Mouse (Mus musculus): ENCODE data around the gene Cypt2.

DNA sequence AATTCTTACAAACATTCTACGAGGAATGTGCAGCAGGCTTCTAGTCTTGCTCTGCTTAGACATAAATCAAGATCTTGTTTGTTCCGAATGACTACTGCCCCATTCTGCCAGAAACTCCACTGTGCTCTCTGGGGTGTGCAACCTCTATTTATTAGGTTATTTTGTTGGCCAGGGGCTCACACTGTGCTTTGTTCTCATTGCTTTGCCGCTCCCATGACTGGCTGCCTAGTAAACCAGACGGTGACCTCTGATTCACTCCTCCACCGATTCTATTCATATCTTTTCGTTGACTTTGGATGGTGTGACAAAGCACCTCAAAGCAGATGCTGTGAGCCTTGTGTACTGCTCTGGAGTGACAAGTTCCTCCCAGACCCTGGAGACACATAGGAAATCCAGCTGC is 46.7 kb downstream of the Cypt2 start:
- no peak for TF ChIP-seq CTCF (IDR thresholded peaks at IDR 0.05; ENCODE audit: borderline replicate concordance, extremely low read depth, insufficient read depth, insufficient read length)
- no peak for TF ChIP-seq POLR2A (IDR thresholded peaks at IDR 0.05; ENCODE audit: borderline replicate concordance, extremely low read depth, insufficient read depth, insufficient read length, poor library complexity, severe bottlenecking)

All from brain, embryonic 14.5 days (tissue).